Mouse (Mus musculus) hematopoietic stem cell, adult 5-6 weeks (primary cell): ENCODE measurements around the gene Tubb5. TPM values are rescaled to one million over a fixed set of nuclear protein-coding genes. Genes with fewer than 3 reads are reported as not detected.
"Not testable (repeated sequence)": the region's sequence is repeated elsewhere in the genome, so short reads cannot be mapped to it uniquely, and the experiment has no call there.

Experiments used
- ATAC-seq, 2 experiments: fragments of 125-278 bp in 1 of 2; replicated peaks in 1 of 2; 2 replicates each; pipeline ENCODE4 v1.8.0; 2016 to 2017; ENCODE audit warnings: inconsistent platforms in 2 of 2, mild to moderate bottlenecking in 2 of 2, moderate number of reproducible peaks in 2 of 2, low read depth in 1 of 2, moderate TSS enrichment in 1 of 2; ENCODE audit not compliant: low FRiP score in 2 of 2, poor library complexity in 2 of 2, severe bottlenecking in 2 of 2, insufficient read depth in 1 of 2, low TSS enrichment in 1 of 2
- total RNA-seq: library from RNA; stranded (forward); fragments of 172-1452, 232-1000 nt; gene quantifications from 2 replicates; pipeline ENCODE4 v1.2.3, GENCODE M21; 2017

The Tubb5 gene
- total RNA-seq, 1 experiment from 2014 or later: 988 TPM

- no peak for ATAC-seq
Measured at GRCm38 (mm10) chr17:35865481-35866280, 27.6 kb upstream of the Tubb5 start, which contains the start of gene Ppp1r18. TSS of gene Ppp1r18 (plus strand) at chr17:35865593.

GRCm38 (mm10) chr17:35864832-35865353, 26.8 kb upstream of the Tubb5 start:
- ATAC-seq: no peak

GRCm38 (mm10) chr17:35861198-35861857, 23.2 kb upstream of the Tubb5 start, which contains the start of gene Nrm:
TSS of gene Nrm (plus strand) at chr17:35861318.
- ATAC-seq: peak; percentile 71 to 90

GRCm38 (mm10) chr17:35860831-35861197, 22.7 kb upstream of the Tubb5 start:
- ATAC-seq: no peak

GRCm38 (mm10) chr17:35859835-35860234, 21.7 kb upstream of the Tubb5 start:
- no peak for ATAC-seq

- ATAC-seq: no peak
Measured at GRCm38 (mm10) chr17:35859371-35859770, 21.3 kb upstream of the Tubb5 start.

GRCm38 (mm10) chr17:35850974-35851373, 12.9 kb upstream of the Tubb5 start:
- ATAC-seq: no peak; a peak in 1 of 4 replicates

GRCm38 (mm10) chr17:35848112-35848511, 10.0 kb upstream of the Tubb5 start:
- ATAC-seq: peak in 1 of 2 experiments; percentile 36; a peak in 2 of 4 replicates

- ATAC-seq: no peak
Measured at GRCm38 (mm10) chr17:35843514-35843913, 5.4 kb upstream of the Tubb5 start.

- no peak for ATAC-seq
Measured at GRCm38 (mm10) chr17:35842006-35842405, 3.9 kb upstream of the Tubb5 start.

- peak; percentile 87 to 88 for ATAC-seq
Measured at GRCm38 (mm10) chr17:35841076-35841950, 3.2 kb upstream of the Tubb5 start, which contains the start of gene Mdc1. TSS of gene Mdc1 (plus strand) at chr17:35841515.

GRCm38 (mm10) chr17:35840561-35840960, 2.5 kb upstream of the Tubb5 start:
- no peak for ATAC-seq

- not testable (repeated sequence) for ATAC-seq
Measured at GRCm38 (mm10) chr17:35839002-35839401, 896 bp upstream of the Tubb5 start.

GRCm38 (mm10) chr17:35838570-35838969, 464 bp upstream of the Tubb5 start:
- no peak for ATAC-seq

GRCm38 (mm10) chr17:35837487-35837886, 619 bp downstream of the Tubb5 start:
- no peak for ATAC-seq

- ATAC-seq: 0 out of 4 replicates have a peak, but pooled peaks of 1 of the 2 experiments have one; percentile 10
Measured at GRCm38 (mm10) chr17:35836991-35837422, 1.1 kb downstream of the Tubb5 start.
